Mouse (Mus musculus): ENCODE data around the gene Ahnak2. TPM values are rescaled to one million over a fixed set of nuclear protein-coding genes. Genes with fewer than 3 reads are reported as not detected.

The Ahnak2 gene
- polyA plus RNA-seq, 1 experiment from 2014 or later: 3.1 TPM

- 85% methylated on average over 5 of the region's 5 CpGs for WGBS
- peak overlapping the region; percentile 21; the same call in 1 of the 2 replicates for H3K9ac ChIP-seq (ENCODE audit: low read length)
- H3K4me1 ChIP-seq (ENCODE audit: control insufficient read depth in 2 of 2, insufficient read depth in 2 of 2, low read length in 2 of 2): peaks cover 39 to 53% of the 10 kb centered on the region in 2 experiments
- H3K4me2 ChIP-seq (ENCODE audit: low read length): peak overlapping the region; percentile 44
- no peaks in the 10 kb centered on the region for H3K9me3 ChIP-seq (ENCODE audit: control insufficient read depth, low read length)
- H3K36me3 ChIP-seq (ENCODE audit: control insufficient read depth, insufficient read depth, low read length): no peaks in the 10 kb centered on the region
- H3K27me3 ChIP-seq (ENCODE audit: control insufficient read depth, insufficient read depth, low read length): no peaks in the 10 kb centered on the region
- H3K27ac ChIP-seq (replicated peaks in 1 of 2; ENCODE audit: control insufficient read depth in 1 of 2, insufficient read depth in 1 of 2, low read depth in 2 of 2, low read length in 2 of 2): peak overlapping the region; percentile 19 to 75; a peak in 2 of 4 replicates
- peak overlapping the region in 1 of 2 experiments; percentile 0; a peak in 1 of 4 replicates for H3K4me3 ChIP-seq (ENCODE audit: control insufficient read depth in 1 of 2, insufficient read depth in 1 of 2, low read depth in 1 of 2, low read length in 2 of 2)
- ATAC-seq (ENCODE audit: insufficient number of reproducible peaks, insufficient read depth, low FRiP score, low read depth): no peak
These were observed 7.5 kb downstream of the Ahnak2 start for GRCm38 (mm10) chr12:112794998-112795397.

- no peak overlapping the region for H3K4me3 ChIP-seq (ENCODE audit: control insufficient read depth in 1 of 2, insufficient read depth in 1 of 2, low read depth in 1 of 2, low read length in 2 of 2)
- H3K4me1 ChIP-seq (ENCODE audit: control insufficient read depth in 2 of 2, insufficient read depth in 2 of 2, low read length in 2 of 2): peaks cover 39 to 53% of the 10 kb centered on the region in 2 experiments
- H3K27me3 ChIP-seq (ENCODE audit: control insufficient read depth, insufficient read depth, low read length): no peaks in the 10 kb centered on the region
- 16% methylated on average over 7 of the region's 7 CpGs for WGBS
- ATAC-seq (ENCODE audit: insufficient number of reproducible peaks, insufficient read depth, low FRiP score, low read depth): 0 out of 2 replicates have a peak, but pooled peaks have one; percentile 1
- H3K9ac ChIP-seq (ENCODE audit: low read length): no peak overlapping the region; the same call in 1 of the 2 replicates
- no peaks in the 10 kb centered on the region for H3K9me3 ChIP-seq (ENCODE audit: control insufficient read depth, low read length)
- no peaks in the 10 kb centered on the region for H3K36me3 ChIP-seq (ENCODE audit: control insufficient read depth, insufficient read depth, low read length)
- H3K4me2 ChIP-seq (ENCODE audit: low read length): peak overlapping the region; percentile 44; the same call in 1 of the 2 replicates
- H3K27ac ChIP-seq (replicated peaks in 1 of 2; ENCODE audit: control insufficient read depth in 1 of 2, insufficient read depth in 1 of 2, low read depth in 2 of 2, low read length in 2 of 2): peak overlapping the region; percentile 52 to 75
These were observed 8.1 kb downstream of the Ahnak2 start for GRCm38 (mm10) chr12:112794356-112794816.

DNA sequence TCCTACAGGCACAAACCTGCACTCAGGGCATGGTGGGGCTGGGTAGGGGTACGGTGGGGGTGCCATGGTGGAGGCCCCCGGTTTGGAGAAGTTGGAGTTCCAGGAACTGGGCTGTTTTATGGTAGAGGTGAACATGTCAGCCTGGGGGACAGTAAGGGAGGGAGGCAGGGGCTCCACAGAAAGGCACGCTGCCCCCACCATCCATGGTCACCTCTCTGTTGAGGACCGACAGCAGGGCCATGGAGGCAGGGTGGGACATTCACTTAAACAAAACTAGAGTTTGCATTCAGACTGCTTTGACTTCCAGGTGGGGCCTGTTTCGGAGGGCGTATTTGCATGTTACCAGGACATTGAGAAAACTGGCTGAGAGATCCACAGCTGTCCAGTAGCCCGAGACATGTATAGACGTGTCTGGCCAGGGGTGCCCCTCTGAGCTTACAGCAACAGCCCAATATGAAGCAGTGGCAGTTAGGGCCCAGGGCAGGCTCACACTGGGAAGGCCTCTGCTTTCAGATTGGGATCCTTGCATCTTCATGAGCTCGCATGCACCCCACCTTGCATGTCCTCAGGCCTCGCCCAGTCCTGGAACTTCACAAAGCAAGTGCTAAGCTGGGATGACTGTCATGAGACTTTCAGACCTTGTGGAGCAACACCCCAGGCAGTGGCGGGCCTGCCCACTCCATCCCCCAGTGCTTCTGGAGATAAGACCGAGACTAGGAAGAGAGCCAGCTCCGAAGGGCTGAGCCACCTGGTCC, 8.7 kb downstream of the Ahnak2 start:
- no peaks in the 10 kb centered on the region for H3K27me3 ChIP-seq (ENCODE audit: control insufficient read depth, insufficient read depth, low read length)
- peak; percentile 66 for ATAC-seq (ENCODE audit: insufficient number of reproducible peaks, insufficient read depth, low FRiP score, low read depth)
- 0 out of 2 replicates have a peak overlapping the region, but pooled peaks have one; percentile 44 for H3K4me2 ChIP-seq (ENCODE audit: low read length)
- no peak overlapping the region for H3K4me3 ChIP-seq (ENCODE audit: control insufficient read depth in 1 of 2, insufficient read depth in 1 of 2, low read depth in 1 of 2, low read length in 2 of 2)
- peak overlapping the region; percentile 42 to 75 for H3K27ac ChIP-seq (replicated peaks in 1 of 2; ENCODE audit: control insufficient read depth in 1 of 2, insufficient read depth in 1 of 2, low read depth in 2 of 2, low read length in 2 of 2)
- WGBS: 54% methylated on average over 13 of the region's 13 CpGs
- H3K4me1 ChIP-seq (ENCODE audit: control insufficient read depth in 2 of 2, insufficient read depth in 2 of 2, low read length in 2 of 2): peaks cover 39 to 53% of the 10 kb centered on the region in 2 experiments
- no peaks in the 10 kb centered on the region for H3K9me3 ChIP-seq (ENCODE audit: control insufficient read depth, low read length)
- no peak overlapping the region for H3K9ac ChIP-seq (ENCODE audit: low read length)
- no peaks in the 10 kb centered on the region for H3K36me3 ChIP-seq (ENCODE audit: control insufficient read depth, insufficient read depth, low read length)

DNA sequence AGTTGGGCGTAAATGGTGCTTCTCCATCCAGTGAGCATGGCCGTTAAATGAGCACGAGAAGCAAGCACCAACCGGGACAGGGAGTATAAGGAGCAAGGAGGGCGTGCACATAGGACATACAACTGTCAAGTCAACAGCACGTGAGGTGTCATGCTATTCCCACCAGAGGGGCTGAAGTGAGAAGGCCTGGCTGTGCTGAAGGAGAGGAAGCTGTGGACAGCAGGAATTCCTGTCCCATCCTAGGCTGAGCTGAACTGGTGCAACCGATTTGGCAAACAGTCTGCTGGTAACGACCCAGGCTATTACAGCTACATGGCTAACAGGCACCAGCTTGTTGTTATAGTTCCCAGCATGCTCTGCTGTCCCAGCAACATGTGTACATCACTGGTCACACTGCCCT, 11.4 kb downstream of the Ahnak2 start:
- Histone ChIP-seq H3K4me3 (ENCODE audit: control insufficient read depth in 1 of 2, insufficient read depth in 1 of 2, low read depth in 1 of 2, low read length in 2 of 2) (no peak overlapping the region), H3K4me2 (ENCODE audit: low read length) (no peak overlapping the region)

DNA sequence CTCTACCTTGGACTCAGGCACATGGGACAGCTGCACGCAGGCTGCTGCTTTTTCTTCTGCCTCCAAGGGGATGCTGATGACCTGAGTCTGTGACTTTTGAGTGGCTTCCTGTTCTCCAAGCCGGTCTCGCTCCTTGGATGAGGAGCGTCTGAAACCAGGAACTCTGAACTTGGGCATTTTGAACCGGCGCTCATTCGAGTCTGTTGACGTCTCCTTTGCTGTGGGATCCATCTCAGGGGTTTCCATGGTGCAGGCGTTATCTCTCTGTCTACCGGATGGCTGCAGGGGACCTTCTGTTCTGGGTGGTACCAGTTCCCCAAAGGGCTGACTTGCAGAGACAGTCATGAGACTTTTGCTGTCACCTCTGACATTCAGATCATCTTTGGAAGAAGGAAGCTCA, 28.0 kb downstream of the Ahnak2 start:
- Histone ChIP-seq H3K27ac (replicated peaks in 1 of 2; ENCODE audit: control insufficient read depth in 1 of 2, insufficient read depth in 1 of 2, low read depth in 2 of 2, low read length in 2 of 2) (no peak overlapping the region), H3K9ac (ENCODE audit: low read length) (no peak overlapping the region), H3K9me3 (ENCODE audit: control insufficient read depth, low read length) (peaks cover 5% of the 10 kb centered on the region), H3K36me3 (ENCODE audit: control insufficient read depth, insufficient read depth, low read length) (no peaks in the 10 kb centered on the region), H3K4me3 (ENCODE audit: control insufficient read depth in 1 of 2, insufficient read depth in 1 of 2, low read depth in 1 of 2, low read length in 2 of 2) (no peak overlapping the region), H3K27me3 (ENCODE audit: control insufficient read depth, insufficient read depth, low read length) (no peaks in the 10 kb centered on the region), H3K4me1 (ENCODE audit: control insufficient read depth in 2 of 2, insufficient read depth in 2 of 2, low read length in 2 of 2) (peaks cover 4 to 8% of the 10 kb centered on the region in 2 experiments; a peak in 1 of 4 replicates), H3K4me2 (ENCODE audit: low read length) (no peak overlapping the region)
- 93% methylated on average over 10 of the region's 10 CpGs for WGBS
- no peak for ATAC-seq (ENCODE audit: insufficient number of reproducible peaks, insufficient read depth, low FRiP score, low read depth)

More for the DNA sequence above, 11.4 kb downstream of the Ahnak2 start:
- H3K27ac ChIP-seq (replicated peaks in 1 of 2; ENCODE audit: control insufficient read depth in 1 of 2, insufficient read depth in 1 of 2, low read depth in 2 of 2, low read length in 2 of 2): no peak overlapping the region
- H3K4me1 ChIP-seq (ENCODE audit: control insufficient read depth in 2 of 2, insufficient read depth in 2 of 2, low read length in 2 of 2): peaks cover 26 to 33% of the 10 kb centered on the region in 2 experiments
- no peak for ATAC-seq (ENCODE audit: insufficient number of reproducible peaks, insufficient read depth, low FRiP score, low read depth)
- H3K36me3 ChIP-seq (ENCODE audit: control insufficient read depth, insufficient read depth, low read length): no peaks in the 10 kb centered on the region
- H3K27me3 ChIP-seq (ENCODE audit: control insufficient read depth, insufficient read depth, low read length): no peaks in the 10 kb centered on the region
- no peaks in the 10 kb centered on the region for H3K9me3 ChIP-seq (ENCODE audit: control insufficient read depth, low read length)
- H3K9ac ChIP-seq (ENCODE audit: low read length): no peak overlapping the region
- 61% methylated on average over 8 of the region's 8 CpGs for WGBS

GRCm38 (mm10) chr12:112774026-112774425, 28.4 kb downstream of the Ahnak2 start:
- no peak for ATAC-seq (ENCODE audit: insufficient number of reproducible peaks, insufficient read depth, low FRiP score, low read depth)
- Histone ChIP-seq H3K4me2 (ENCODE audit: low read length) (no peak overlapping the region; the same call in 1 of the 2 replicates), H3K9me3 (ENCODE audit: control insufficient read depth, low read length) (peaks cover 5% of the 10 kb centered on the region), H3K4me1 (ENCODE audit: control insufficient read depth in 2 of 2, insufficient read depth in 2 of 2, low read length in 2 of 2) (peaks cover 4 to 8% of the 10 kb centered on the region in 2 experiments; a peak in 1 of 4 replicates), H3K27me3 (ENCODE audit: control insufficient read depth, insufficient read depth, low read length) (no peaks in the 10 kb centered on the region), H3K27ac (replicated peaks in 1 of 2; ENCODE audit: control insufficient read depth in 1 of 2, insufficient read depth in 1 of 2, low read depth in 2 of 2, low read length in 2 of 2) (no peak overlapping the region), H3K36me3 (ENCODE audit: control insufficient read depth, insufficient read depth, low read length) (no peaks in the 10 kb centered on the region), H3K4me3 (ENCODE audit: control insufficient read depth in 1 of 2, insufficient read depth in 1 of 2, low read depth in 1 of 2, low read length in 2 of 2) (no peak overlapping the region), H3K9ac (ENCODE audit: low read length) (no peak overlapping the region)
- WGBS: 79% methylated on average over 6 of the region's 6 CpGs

- Histone ChIP-seq H3K4me2 (ENCODE audit: low read length) (peak overlapping the region; percentile 32), H3K4me1 (ENCODE audit: control insufficient read depth in 2 of 2, insufficient read depth in 2 of 2, low read length in 2 of 2) (peaks cover 4 to 8% of the 10 kb centered on the region in 2 experiments; a peak in 1 of 4 replicates), H3K9ac (ENCODE audit: low read length) (0 out of 2 replicates have a peak overlapping the region, but pooled peaks have one; percentile 6)
These were observed 29.1 kb downstream of the Ahnak2 start for GRCm38 (mm10) chr12:112773366-112773765.

More at GRCm38 (mm10) chr12:112773366-112773765, 29.1 kb downstream of the Ahnak2 start:
- Histone ChIP-seq H3K9me3 (ENCODE audit: control insufficient read depth, low read length) (peaks cover 5% of the 10 kb centered on the region), H3K27me3 (ENCODE audit: control insufficient read depth, insufficient read depth, low read length) (no peaks in the 10 kb centered on the region), H3K36me3 (ENCODE audit: control insufficient read depth, insufficient read depth, low read length) (no peaks in the 10 kb centered on the region), H3K27ac (replicated peaks in 1 of 2; ENCODE audit: control insufficient read depth in 1 of 2, insufficient read depth in 1 of 2, low read depth in 2 of 2, low read length in 2 of 2) (no peak overlapping the region), H3K4me3 (ENCODE audit: control insufficient read depth in 1 of 2, insufficient read depth in 1 of 2, low read depth in 1 of 2, low read length in 2 of 2) (no peak overlapping the region)
- 12% methylated on average over 9 of the region's 9 CpGs for WGBS
- no peak; the same call in 1 of the 2 replicates for ATAC-seq (ENCODE audit: insufficient number of reproducible peaks, insufficient read depth, low FRiP score, low read depth)
